Mouse (Mus musculus) thymus, adult 2 months (tissue): ENCODE results near the gene Csrp2. TPM values are rescaled to one million over a fixed set of nuclear protein-coding genes. Genes with fewer than 3 reads are reported as not detected.

ENCODE experiments used
- DNase-seq: peaks from one replicate; pipeline ENCODE4 v3.0.0; 2021
- H3K27ac ChIP-seq: fragments of 200-500 bp; 2 replicates; pipeline ENCODE4 v1.5.1; 2012; ENCODE audit warnings: low read length, control low read depth; ENCODE audit not compliant: control insufficient read depth, insufficient read depth
- H3K27me3 ChIP-seq: fragments of 200-500 bp; 2 replicates; pipeline ENCODE4 v1.6.1; 2012; ENCODE audit warnings: mild to moderate bottlenecking, low read length, moderate library complexity, mixed read lengths; ENCODE audit not compliant: control insufficient read depth, insufficient read depth
- H3K36me3 ChIP-seq: fragments of 200-500 bp; 2 replicates; pipeline ENCODE4 v1.6.1; 2012; ENCODE audit warnings: mild to moderate bottlenecking, low read length, moderate library complexity; ENCODE audit not compliant: control insufficient read depth, insufficient read depth
- H3K4me1 ChIP-seq: fragments of 200-500 bp; replicated peaks from 2 replicates; pipeline ENCODE4 v1.6.1; 2012; ENCODE audit warnings: low read length; ENCODE audit not compliant: control insufficient read depth, insufficient read depth
- H3K4me3 ChIP-seq: fragments of 200-500 bp; 2 replicates; pipeline ENCODE4 v1.5.1; 2012; ENCODE audit warnings: mild to moderate bottlenecking, low read length, control low read depth, moderate library complexity; ENCODE audit not compliant: control insufficient read depth, insufficient read depth
- CTCF ChIP-seq: fragments of 200-500 bp; IDR thresholded peaks from 2 replicates; pipeline ENCODE4 v1.5.1; 2012; ENCODE audit warnings: mild to moderate bottlenecking, control low read depth, low read length, moderate library complexity, borderline replicate concordance; ENCODE audit not compliant: control insufficient read depth, poor library complexity, insufficient read depth; ENCODE audit errors: extremely low read depth
- POLR2A ChIP-seq: fragments of 200-500 bp; IDR thresholded peaks from 2 replicates; pipeline ENCODE4 v1.6.1; 2012; ENCODE audit warnings: mild to moderate bottlenecking, low read length, control low read depth, moderate library complexity; ENCODE audit not compliant: control insufficient read depth, poor library complexity, insufficient read depth; ENCODE audit errors: extremely low read depth
- WGBS: fragments of 180-500 bp; shearing (Covaris S2); methylation state at CpG from one replicate; pipeline ENCODE4 v1.1.7; 2018; 5-methylcytosine and 5-hydroxymethylcytosine counted together
- polyA plus RNA-seq: library from polyadenylated mRNA; depleted of rRNA; stranded (reverse); fragments of >200 nt; gene quantifications from 2 replicates; pipeline ENCODE4 v1.2.3, GENCODE M21; 2012

The Csrp2 gene
- polyA plus RNA-seq, 1 experiment: 16.3 TPM

GRCm38 (mm10) chr10:110960841-110961240 is 41.3 kb downstream of the Csrp2 start:
- no peak for DNase-seq
- 97% methylated on average over 6 of the region's 6 CpGs for WGBS
- Histone ChIP-seq H3K36me3 (peaks cover 35% of the 10 kb centered on the region), H3K4me3 (no peak overlapping the region), H3K4me1 (no peaks in the 10 kb centered on the region), H3K27me3 (no peaks in the 10 kb centered on the region), H3K27ac (no peak overlapping the region)
- TF ChIP-seq POLR2A (no peak), CTCF (no peak)

GRCm38 (mm10) chr10:110962172-110962571 is 42.6 kb downstream of the Csrp2 start:
- DNase-seq: no peak
- 48% methylated on average over 1 of the region's 1 CpGs for WGBS

GRCm38 (mm10) chr10:110971044-110971443 is 51.5 kb downstream of the Csrp2 start:
- TF ChIP-seq POLR2A (no peak), CTCF (no peak)
- no peak overlapping the region for H3K4me3 ChIP-seq
- H3K4me1 ChIP-seq: no peaks in the 10 kb centered on the region
- H3K27ac ChIP-seq: no peak overlapping the region
- H3K27me3 ChIP-seq: no peaks in the 10 kb centered on the region
- DNase-seq: no peak
- peaks cover 16% of the 10 kb centered on the region for H3K36me3 ChIP-seq
- 99% methylated on average over 3 of the region's 3 CpGs for WGBS

More at GRCm38 (mm10) chr10:110962172-110962571, 42.6 kb downstream of the Csrp2 start:
- H3K27ac ChIP-seq: no peak overlapping the region
- H3K4me1 ChIP-seq: no peaks in the 10 kb centered on the region
- peaks cover 32% of the 10 kb centered on the region for H3K36me3 ChIP-seq
- H3K27me3 ChIP-seq: no peaks in the 10 kb centered on the region
- TF ChIP-seq POLR2A (no peak), CTCF (no peak)
- no peak overlapping the region for H3K4me3 ChIP-seq

GRCm38 (mm10) chr10:110971483-110971882 is 51.9 kb downstream of the Csrp2 start:
- no peak overlapping the region for H3K27ac ChIP-seq
- peaks cover 16% of the 10 kb centered on the region for H3K36me3 ChIP-seq
- no peak for TF ChIP-seq POLR2A
- TF ChIP-seq CTCF: no peak
- H3K27me3 ChIP-seq: no peaks in the 10 kb centered on the region
- DNase-seq: no peak
- H3K4me1 ChIP-seq: no peaks in the 10 kb centered on the region
- 95% methylated on average over 6 of the region's 6 CpGs for WGBS
- H3K4me3 ChIP-seq: no peak overlapping the region

- Histone ChIP-seq H3K27me3 (no peaks in the 10 kb centered on the region), H3K36me3 (peaks cover 16% of the 10 kb centered on the region), H3K4me3 (no peak overlapping the region), H3K27ac (no peak overlapping the region), H3K4me1 (no peaks in the 10 kb centered on the region)
- DNase-seq: no peak
- TF ChIP-seq POLR2A: no peak
- no peak for TF ChIP-seq CTCF
- WGBS: 96% methylated on average over 9 of the region's 9 CpGs
Measured at GRCm38 (mm10) chr10:110971998-110972397, 52.4 kb downstream of the Csrp2 start.

GRCm38 (mm10) chr10:110974463-110974862 is 54.9 kb downstream of the Csrp2 start:
- no peak for TF ChIP-seq CTCF
- no peak for TF ChIP-seq POLR2A
- Histone ChIP-seq H3K27ac (no peak overlapping the region), H3K4me1 (no peaks in the 10 kb centered on the region), H3K36me3 (peaks cover 10% of the 10 kb centered on the region; the same call in 1 of the 2 replicates), H3K27me3 (no peaks in the 10 kb centered on the region), H3K4me3 (no peak overlapping the region)
- WGBS: 75% methylated on average over 3 of the region's 3 CpGs
- DNase-seq: peak; percentile 25

- no peak for TF ChIP-seq CTCF
- TF ChIP-seq POLR2A: no peak
- H3K27ac ChIP-seq: no peak overlapping the region
- no peak overlapping the region for H3K4me3 ChIP-seq
- H3K27me3 ChIP-seq: no peaks in the 10 kb centered on the region
- H3K36me3 ChIP-seq: peaks cover 6% of the 10 kb centered on the region; the same call in 1 of the 2 replicates
- H3K4me1 ChIP-seq: no peaks in the 10 kb centered on the region
- WGBS: 91% methylated on average over 1 of the region's 1 CpGs
- DNase-seq: no peak
Measured at GRCm38 (mm10) chr10:110974885-110975284, 55.3 kb downstream of the Csrp2 start.
